Mouse (Mus musculus): ENCODE results near the gene Ppdpf.

DNA sequence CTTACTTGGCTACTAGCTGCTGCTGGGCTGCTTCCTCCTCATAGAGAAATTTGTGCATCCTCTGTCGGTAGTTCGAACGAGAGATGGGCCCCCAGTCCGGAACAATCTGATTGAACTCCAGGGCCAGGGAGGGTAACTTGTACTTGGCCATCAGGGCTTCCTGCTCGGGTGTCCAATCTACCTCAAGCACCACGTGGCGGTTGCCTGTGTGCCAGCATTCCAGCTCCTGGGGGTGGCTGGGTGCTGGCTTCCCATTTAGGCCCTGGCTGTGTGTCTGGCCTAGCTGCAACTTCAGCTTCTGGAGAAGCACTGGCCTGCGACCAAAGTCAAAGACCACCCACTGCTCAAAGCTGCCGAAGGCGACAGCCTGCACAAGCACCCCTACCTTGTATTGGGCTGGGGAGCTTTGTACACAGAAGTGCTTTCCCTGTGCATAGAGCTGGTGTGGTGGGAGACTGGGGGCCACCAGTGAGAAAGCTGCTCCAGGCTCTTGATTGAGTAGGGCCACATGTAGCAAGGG lies 51.1 kb downstream of the Ppdpf start:
- TF ChIP-seq POLR2A (IDR thresholded peaks at IDR 0.05; ENCODE audit: extremely low read depth, insufficient read depth, low read length) (0 out of 2 replicates have a peak, but pooled peaks have one; percentile 9), CTCF (IDR thresholded peaks at IDR 0.05; ENCODE audit: low read depth, low read length) (no peak)

Data from liver, adult 2 months (tissue).